Mouse (Mus musculus) intestine, embryonic 15.5 days (tissue): ENCODE measurements at regions not wholly inside any gene's neighbourhood (a gene's known extent, or its start where the extent isn't known, plus 50 kb on each side); places are given as distances from the start of the nearest gene placed in this dataset.

Source experiments
- ATAC-seq: fragments of 200-750 bp; cut with Nextera tagmentation; 2 replicates; pipeline ENCODE4 v1.8.0; 2017; ENCODE audit warnings: moderate TSS enrichment, moderate library complexity
- H3K27ac ChIP-seq: fragments of 300-500 bp; sonication (generic); 2 replicates; pipeline ENCODE4 v1.5.1; 2015; ENCODE audit warnings: mild to moderate bottlenecking, inconsistent platforms
- H3K27me3 ChIP-seq: fragments of 300-500 bp; sonication (generic); replicated peaks from 2 replicates; pipeline ENCODE4 v1.6.1; 2015; ENCODE audit warnings: inconsistent platforms
- H3K36me3 ChIP-seq: fragments of 300-500 bp; sonication (generic); 2 replicates; pipeline ENCODE4 v1.6.1; 2015; ENCODE audit warnings: inconsistent platforms
- H3K4me1 ChIP-seq: fragments of 300-500 bp; sonication (generic); replicated peaks from 2 replicates; pipeline ENCODE4 v1.6.1; 2015; ENCODE audit warnings: inconsistent platforms
- H3K4me2 ChIP-seq: fragments of 300-500 bp; sonication (generic); replicated peaks from 2 replicates; pipeline ENCODE4 v1.6.1; 2015; ENCODE audit warnings: mild to moderate bottlenecking, inconsistent platforms
- H3K4me3 ChIP-seq: fragments of 300-500 bp; sonication (generic); replicated peaks from 2 replicates; pipeline ENCODE4 v1.5.1; 2015; ENCODE audit warnings: inconsistent platforms
- H3K9ac ChIP-seq: fragments of 300-500 bp; sonication (generic); 2 replicates; pipeline ENCODE4 v1.6.1; 2015; ENCODE audit warnings: inconsistent platforms
- H3K9me3 ChIP-seq: fragments of 300-500 bp; sonication (generic); 2 replicates; pipeline ENCODE4 v1.6.1; 2016; ENCODE audit warnings: inconsistent platforms
- WGBS: fragments of 180-500 bp; shearing (Covaris S2); methylation state at CpG from one replicate; pipeline ENCODE4 v1.1.7; 2015; 5-methylcytosine and 5-hydroxymethylcytosine counted together

DNA sequence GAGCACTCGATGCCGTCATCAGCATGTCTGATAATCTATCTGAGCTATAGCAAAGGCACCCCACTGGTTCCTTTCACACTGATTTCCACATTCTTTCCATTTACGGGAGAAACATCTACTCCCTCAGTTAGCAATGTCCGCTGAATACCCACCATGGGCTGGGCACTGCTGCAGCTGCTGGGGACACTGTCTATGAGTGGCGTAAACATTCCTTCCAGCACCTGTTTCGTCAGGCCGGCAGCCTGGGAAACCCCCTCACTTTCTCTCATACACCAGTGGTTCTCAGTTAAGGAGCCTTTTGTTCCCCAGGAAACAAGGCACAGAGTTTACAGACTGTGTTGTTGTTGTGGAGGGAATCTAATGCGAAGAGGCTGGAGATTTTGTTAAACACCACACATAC, 205.8 kb upstream of the Ajap1 start:
- 64% methylated on average over 8 of the region's 8 CpGs for WGBS

GRCm38 (mm10) chr4:153693881-153694280, 211.3 kb upstream of the Ajap1 start:
- H3K27me3 ChIP-seq = no peaks in the 10 kb centered on the region
- H3K36me3 ChIP-seq = no peaks in the 10 kb centered on the region
- no peak overlapping the region for H3K4me2 ChIP-seq
- H3K27ac ChIP-seq = no peak overlapping the region
- H3K9me3 ChIP-seq = no peaks in the 10 kb centered on the region
- no peaks in the 10 kb centered on the region for H3K4me1 ChIP-seq
- ATAC-seq = no peak
- H3K4me3 ChIP-seq = no peak overlapping the region
- no peak overlapping the region for H3K9ac ChIP-seq
- 65% methylated on average over 12 of the region's 12 CpGs for WGBS

More for the DNA sequence above, 205.8 kb upstream of the Ajap1 start:
- Histone ChIP-seq H3K9ac (no peak overlapping the region), H3K36me3 (no peaks in the 10 kb centered on the region), H3K9me3 (no peaks in the 10 kb centered on the region), H3K4me3 (no peak overlapping the region), H3K27ac (no peak overlapping the region), H3K27me3 (no peaks in the 10 kb centered on the region), H3K4me1 (no peaks in the 10 kb centered on the region), H3K4me2 (no peak overlapping the region)
- ATAC-seq = no peak

DNA sequence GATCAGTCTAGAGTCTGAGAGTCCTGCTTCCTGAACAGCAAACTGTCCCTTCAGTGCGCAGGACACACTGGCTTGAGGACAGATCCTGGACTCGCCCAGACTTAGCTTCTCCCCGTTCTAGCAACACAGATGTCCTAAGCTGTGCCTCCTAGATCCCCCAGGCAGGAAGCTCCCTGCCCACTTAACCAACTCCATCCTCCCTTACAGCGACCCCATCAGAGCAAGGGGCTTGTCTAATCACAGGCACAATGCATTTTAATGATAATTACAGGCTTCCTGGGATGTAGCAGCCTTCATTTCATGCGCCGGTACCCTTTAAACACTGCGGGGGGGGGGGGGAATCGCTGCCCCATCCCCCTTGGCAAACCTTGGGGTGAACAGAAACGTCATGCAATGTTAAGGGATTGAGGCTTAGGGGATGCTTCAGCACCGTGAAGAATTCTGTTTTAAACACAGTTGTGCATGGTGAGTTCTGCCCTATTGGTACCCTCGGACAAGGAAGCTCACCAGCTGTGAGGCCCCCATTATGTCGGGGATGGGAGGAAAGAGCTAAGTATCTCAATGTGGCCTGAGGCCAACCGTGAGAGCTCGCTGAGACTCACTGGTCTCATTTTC, 213.9 kb upstream of the Ajap1 start:
- no peak overlapping the region for H3K27ac ChIP-seq
- no peaks in the 10 kb centered on the region for H3K9me3 ChIP-seq
- WGBS = 50% methylated on average over 14 of the region's 14 CpGs
- H3K4me3 ChIP-seq = no peak overlapping the region
- no peak overlapping the region for H3K9ac ChIP-seq
- no peak overlapping the region for H3K4me2 ChIP-seq
- no peaks in the 10 kb centered on the region for H3K36me3 ChIP-seq
- H3K4me1 ChIP-seq = no peaks in the 10 kb centered on the region
- ATAC-seq = no peak
- H3K27me3 ChIP-seq = no peaks in the 10 kb centered on the region

DNA sequence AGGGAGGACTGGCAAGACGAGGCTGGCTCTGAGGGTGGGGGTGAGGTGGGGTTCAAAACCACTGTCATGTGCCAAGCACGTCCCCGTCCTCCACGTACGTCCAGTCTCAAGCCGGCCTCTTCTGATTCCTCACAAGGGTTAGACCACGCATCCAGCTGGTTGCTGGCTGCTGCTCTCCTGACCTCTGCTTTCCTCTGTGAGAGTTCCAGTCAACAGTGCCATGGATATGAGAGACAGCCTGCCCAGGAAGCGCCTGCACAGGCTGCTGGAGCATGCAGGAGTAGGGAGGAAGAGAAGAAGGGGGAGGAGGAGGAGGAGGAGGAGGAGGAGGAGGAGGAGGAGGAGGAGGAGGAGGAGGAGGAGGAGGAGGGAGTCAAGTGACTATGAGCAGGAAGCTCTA, 224.6 kb upstream of the Ajap1 start:
- Histone ChIP-seq H3K27ac (no peak overlapping the region), H3K36me3 (no peaks in the 10 kb centered on the region), H3K4me3 (no peak overlapping the region), H3K4me2 (no peak overlapping the region), H3K27me3 (no peaks in the 10 kb centered on the region), H3K9ac (no peak overlapping the region), H3K9me3 (no peaks in the 10 kb centered on the region), H3K4me1 (no peaks in the 10 kb centered on the region)
- no peak for ATAC-seq
- 49% methylated on average over 8 of the region's 8 CpGs for WGBS

GRCm38 (mm10) chr4:153714995-153715645, 232.5 kb upstream of the Ajap1 start:
- 57% methylated on average over 6 of the region's 6 CpGs for WGBS
- Histone ChIP-seq H3K4me3 (no peak overlapping the region), H3K4me1 (no peaks in the 10 kb centered on the region), H3K27me3 (no peaks in the 10 kb centered on the region), H3K27ac (no peak overlapping the region), H3K36me3 (no peaks in the 10 kb centered on the region), H3K4me2 (no peak overlapping the region), H3K9me3 (no peaks in the 10 kb centered on the region), H3K9ac (no peak overlapping the region)
- ATAC-seq = no peak

GRCm38 (mm10) chr4:153717273-153717672, 234.7 kb upstream of the Ajap1 start:
- H3K36me3 ChIP-seq = no peaks in the 10 kb centered on the region
- H3K4me1 ChIP-seq = no peaks in the 10 kb centered on the region
- H3K27ac ChIP-seq = no peak overlapping the region
- H3K27me3 ChIP-seq = no peaks in the 10 kb centered on the region
- 79% methylated on average over 12 of the region's 12 CpGs for WGBS
- no peaks in the 10 kb centered on the region for H3K9me3 ChIP-seq
- no peak overlapping the region for H3K4me3 ChIP-seq
- no peak for ATAC-seq
- no peak overlapping the region for H3K9ac ChIP-seq
- H3K4me2 ChIP-seq = no peak overlapping the region

DNA sequence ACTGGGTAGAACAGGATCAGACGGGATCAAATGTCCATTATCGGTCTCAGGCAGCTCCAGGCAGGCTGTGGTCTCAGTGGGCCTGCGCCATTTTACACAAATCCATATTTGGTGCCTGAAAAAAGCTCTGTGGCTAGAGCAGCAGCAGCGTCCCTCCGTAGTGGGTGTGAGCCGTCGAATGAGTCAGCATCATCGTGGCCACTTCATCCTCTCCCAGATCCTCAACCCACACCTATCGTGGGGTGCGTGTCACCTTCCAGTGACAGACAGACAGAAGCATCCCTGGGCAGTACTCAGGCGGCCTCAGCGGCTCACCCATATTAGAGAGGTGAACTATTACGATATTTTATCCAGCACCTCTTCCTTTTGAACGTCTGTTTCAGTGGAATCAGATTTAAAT, 233.0 kb upstream of the A430005L14Rik start:
- H3K27me3 ChIP-seq = no peaks in the 10 kb centered on the region
- H3K9ac ChIP-seq = no peak overlapping the region
- no peak overlapping the region for H3K4me2 ChIP-seq
- H3K4me3 ChIP-seq = no peak overlapping the region
- no peaks in the 10 kb centered on the region for H3K36me3 ChIP-seq
- ATAC-seq = no peak
- 85% methylated on average over 14 of the region's 14 CpGs for WGBS
- H3K27ac ChIP-seq = no peak overlapping the region
- H3K9me3 ChIP-seq = no peaks in the 10 kb centered on the region
- H3K4me1 ChIP-seq = no peaks in the 10 kb centered on the region

- no peaks in the 10 kb centered on the region for H3K4me1 ChIP-seq
- H3K9ac ChIP-seq = no peak overlapping the region
- no peaks in the 10 kb centered on the region for H3K9me3 ChIP-seq
- no peaks in the 10 kb centered on the region for H3K27me3 ChIP-seq
- 78% methylated on average over 10 of the region's 10 CpGs for WGBS
- no peak overlapping the region for H3K4me2 ChIP-seq
- H3K4me3 ChIP-seq = no peak overlapping the region
- no peaks in the 10 kb centered on the region for H3K36me3 ChIP-seq
- H3K27ac ChIP-seq = no peak overlapping the region
- no peak for ATAC-seq
These were observed 229.8 kb upstream of the A430005L14Rik start for GRCm38 (mm10) chr4:153727273-153727672.

- no peak overlapping the region for H3K9ac ChIP-seq
- no peaks in the 10 kb centered on the region for H3K27me3 ChIP-seq
- no peaks in the 10 kb centered on the region for H3K36me3 ChIP-seq
- no peak overlapping the region for H3K27ac ChIP-seq
- H3K4me2 ChIP-seq = no peak overlapping the region
- no peaks in the 10 kb centered on the region for H3K9me3 ChIP-seq
- 52% methylated on average over 10 of the region's 10 CpGs for WGBS
- H3K4me3 ChIP-seq = no peak overlapping the region
- no peaks in the 10 kb centered on the region for H3K4me1 ChIP-seq
- no peak for ATAC-seq
These were observed 229.1 kb upstream of the A430005L14Rik start for GRCm38 (mm10) chr4:153727896-153728422.

GRCm38 (mm10) chr4:153738088-153738487, 218.9 kb upstream of the A430005L14Rik start:
- no peak overlapping the region for H3K4me2 ChIP-seq
- H3K4me3 ChIP-seq = no peak overlapping the region
- ATAC-seq = peak; percentile 81

GRCm38 (mm10) chr4:153742241-153742640, 214.8 kb upstream of the A430005L14Rik start:
- Histone ChIP-seq H3K4me1 (no peaks in the 10 kb centered on the region), H3K27me3 (no peaks in the 10 kb centered on the region), H3K4me3 (no peak overlapping the region), H3K9me3 (no peaks in the 10 kb centered on the region), H3K9ac (no peak overlapping the region), H3K4me2 (no peak overlapping the region), H3K36me3 (no peaks in the 10 kb centered on the region), H3K27ac (no peak overlapping the region)
- no peak for ATAC-seq
- WGBS = 89% methylated on average over 10 of the region's 10 CpGs

More at GRCm38 (mm10) chr4:153738088-153738487, 218.9 kb upstream of the A430005L14Rik start:
- Histone ChIP-seq H3K27ac (no peak overlapping the region), H3K9me3 (no peaks in the 10 kb centered on the region), H3K36me3 (no peaks in the 10 kb centered on the region), H3K27me3 (no peaks in the 10 kb centered on the region), H3K4me1 (no peaks in the 10 kb centered on the region), H3K9ac (no peak overlapping the region)
- 69% methylated on average over 11 of the region's 11 CpGs for WGBS

- H3K36me3 ChIP-seq = no peaks in the 10 kb centered on the region
- no peak overlapping the region for H3K4me2 ChIP-seq
- no peak overlapping the region for H3K27ac ChIP-seq
- no peak overlapping the region for H3K9ac ChIP-seq
- no peaks in the 10 kb centered on the region for H3K9me3 ChIP-seq
- H3K4me1 ChIP-seq = no peaks in the 10 kb centered on the region
- ATAC-seq = no peak
- 80% methylated on average over 6 of the region's 6 CpGs for WGBS
- H3K27me3 ChIP-seq = no peaks in the 10 kb centered on the region
- H3K4me3 ChIP-seq = no peak overlapping the region
These were observed 204.2 kb upstream of the A430005L14Rik start for GRCm38 (mm10) chr4:153752791-153753190.

GRCm38 (mm10) chr4:153758323-153758722, 198.7 kb upstream of the A430005L14Rik start:
- H3K4me3 ChIP-seq = no peak overlapping the region
- H3K4me1 ChIP-seq = no peaks in the 10 kb centered on the region
- no peak overlapping the region for H3K9ac ChIP-seq
- no peak overlapping the region for H3K27ac ChIP-seq
- no peak overlapping the region for H3K4me2 ChIP-seq
- 75% methylated on average over 6 of the region's 6 CpGs for WGBS
- H3K36me3 ChIP-seq = no peaks in the 10 kb centered on the region
- H3K27me3 ChIP-seq = no peaks in the 10 kb centered on the region
- no peak for ATAC-seq
- H3K9me3 ChIP-seq = no peaks in the 10 kb centered on the region
